Mouse (Mus musculus) layer of hippocampus, adult 2 months (tissue): ENCODE measurements around the gene Atad2b. TPM values are rescaled to one million over a fixed set of nuclear protein-coding genes. Genes with fewer than 3 reads are reported as not detected.
"Not testable (repeated sequence)": the region's sequence is repeated elsewhere in the genome, so short reads cannot be mapped to it uniquely, and the experiment has no call there.

ENCODE experiments used
- DNase-seq, 2 experiments: peaks; one replicate each; pipeline ENCODE4 v3.0.0; 2022; ENCODE audit warnings: low spot score in 2 of 2
- H3K27ac ChIP-seq: fragments of 200-600 bp; 2 replicates; pipeline ENCODE4 v1.8.1; 2022
- H3K4me3 ChIP-seq: fragments of 200-600 bp; 2 replicates; pipeline ENCODE4 v1.8.1; 2022; ENCODE audit warnings: mild to moderate bottlenecking
- CTCF ChIP-seq: fragments of 200-600 bp; conservative IDR thresholded peaks from 2 replicates; pipeline ENCODE4 v1.8.1; 2022; ENCODE audit warnings: antibody characterized with exemption, mild to moderate bottlenecking, moderate library complexity
- total RNA-seq, 2 experiments: library from RNA; stranded (reverse); gene quantifications; 2 replicates each; pipeline ENCODE4 v1.2.3; 2021

Gene Atad2b
- total RNA-seq, 2 experiments from 2014 or later = 33.6 to 38.4 TPM

GRCm38 (mm10) chr12:4928197-4928596, 11.0 kb downstream of the Atad2b start:
- Histone ChIP-seq H3K4me3 (no peak overlapping the region), H3K27ac (no peak overlapping the region)
- DNase-seq = no peak
- no peak for TF ChIP-seq CTCF

- Histone ChIP-seq H3K27ac (0 out of 2 replicates have a peak overlapping the region, but pooled peaks have one; percentile 49), H3K4me3 (no peak overlapping the region)
- peak; percentile 48 for TF ChIP-seq CTCF
- no peak for DNase-seq
Measured at GRCm38 (mm10) chr12:4930820-4931548, 13.8 kb downstream of the Atad2b start.

- DNase-seq = no peak
- no peak for TF ChIP-seq CTCF
- Histone ChIP-seq H3K4me3 (no peak overlapping the region), H3K27ac (0 out of 2 replicates have a peak overlapping the region, but pooled peaks have one; percentile 7)
Measured at GRCm38 (mm10) chr12:4952272-4952671, 35.1 kb downstream of the Atad2b start.

- TF ChIP-seq CTCF = no peak
Measured at GRCm38 (mm10) chr12:4953156-4953555, 36.0 kb downstream of the Atad2b start.

GRCm38 (mm10) chr12:4972939-4973338, 55.8 kb downstream of the Atad2b start:
- no peak overlapping the region for H3K4me3 ChIP-seq
- peak; percentile 55 to 80 for DNase-seq
- no peak overlapping the region for H3K27ac ChIP-seq
- TF ChIP-seq CTCF = peak; percentile 93

More at GRCm38 (mm10) chr12:4953156-4953555, 36.0 kb downstream of the Atad2b start:
- H3K27ac ChIP-seq = peak overlapping the region; percentile 28
- peak in 1 of 2 experiments; percentile 14 for DNase-seq
- no peak overlapping the region for H3K4me3 ChIP-seq

GRCm38 (mm10) chr12:4978324-4978723, 61.2 kb downstream of the Atad2b start:
- no peak for DNase-seq
- TF ChIP-seq CTCF = no peak

GRCm38 (mm10) chr12:4996981-4997380, 79.8 kb downstream of the Atad2b start:
- no peak for DNase-seq
- Histone ChIP-seq H3K27ac (no peak overlapping the region; the same call in 1 of the 2 replicates), H3K4me3 (no peak overlapping the region)
- TF ChIP-seq CTCF = no peak

More at GRCm38 (mm10) chr12:4978324-4978723, 61.2 kb downstream of the Atad2b start:
- no peak overlapping the region for H3K27ac ChIP-seq
- H3K4me3 ChIP-seq = no peak overlapping the region

- DNase-seq = peak in 1 of 2 experiments; percentile 37
- Histone ChIP-seq H3K27ac (peak overlapping the region; percentile 46; the same call in 1 of the 2 replicates), H3K4me3 (no peak overlapping the region)
- TF ChIP-seq CTCF = no peak
Measured at GRCm38 (mm10) chr12:5005338-5005737, 88.2 kb downstream of the Atad2b start.

- DNase-seq, H3K4me3 ChIP-seq: not testable (repeated sequence)
- peak overlapping the region; percentile 46; the same call in 1 of the 2 replicates for H3K27ac ChIP-seq
Measured at GRCm38 (mm10) chr12:5005776-5006175, 88.6 kb downstream of the Atad2b start.

- DNase-seq, H3K4me3 ChIP-seq, H3K27ac ChIP-seq: not testable (repeated sequence)
Measured at GRCm38 (mm10) chr12:5008638-5009037, 91.5 kb downstream of the Atad2b start.

GRCm38 (mm10) chr12:5025226-5025861, 108.2 kb downstream of the Atad2b start:
- Histone ChIP-seq H3K4me3 (no peak overlapping the region), H3K27ac (peak overlapping the region; percentile 55; the same call in 1 of the 2 replicates)
- DNase-seq = peak in 1 of 2 experiments; percentile 16
- TF ChIP-seq CTCF = no peak

- Histone ChIP-seq H3K27ac (no peak overlapping the region), H3K4me3 (no peak overlapping the region)
- peak in 1 of 2 experiments; percentile 20 for DNase-seq
- peak; percentile 75 for TF ChIP-seq CTCF
Measured at GRCm38 (mm10) chr12:5029035-5029434, 111.9 kb downstream of the Atad2b start.

- DNase-seq = no peak
Measured at GRCm38 (mm10) chr12:5038008-5038407, 120.9 kb downstream of the Atad2b start.

More at GRCm38 (mm10) chr12:5038008-5038407, 120.9 kb downstream of the Atad2b start:
- H3K4me3 ChIP-seq = no peak overlapping the region
- no peak for TF ChIP-seq CTCF
- H3K27ac ChIP-seq = no peak overlapping the region
